Mouse (Mus musculus): ENCODE measurements at regions not wholly inside any gene's neighbourhood (a gene's known extent, or its start where the extent isn't known, plus 50 kb on each side); places are given as distances from the start of the nearest gene placed in this dataset.

DNA sequence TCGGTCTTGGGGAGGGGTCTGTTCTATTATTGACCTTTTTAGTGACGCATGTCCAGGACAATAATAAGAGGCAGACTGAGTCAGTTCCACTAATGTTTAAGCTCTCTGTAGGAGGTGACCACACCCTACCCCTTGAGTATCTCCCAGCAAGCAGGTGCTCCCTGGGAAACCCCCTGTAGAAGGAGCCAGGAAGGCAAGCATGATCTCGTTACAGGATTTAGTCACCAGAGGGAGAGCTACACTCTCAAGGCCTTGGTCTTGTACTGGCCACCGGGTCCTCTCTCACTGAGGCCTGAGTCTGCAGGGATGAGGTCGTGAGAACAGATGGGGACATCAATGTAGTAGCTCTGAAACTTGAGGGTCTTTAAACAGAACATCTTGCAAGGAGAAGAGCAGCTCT, 55.3 kb upstream of the Ccnd2 start:
- no peak for TF ChIP-seq EP300 (IDR thresholded peaks at IDR 0.05; ENCODE audit: low read depth)
- no peak for TF ChIP-seq CTCF (IDR thresholded peaks at IDR 0.05; ENCODE audit: low read depth)
- no peak overlapping the region for H3K4me3 ChIP-seq (ENCODE audit: low read depth, low read length)
- no peaks in the 10 kb centered on the region for H3K9me3 ChIP-seq (ENCODE audit: low read length)
- ATAC-seq, result no peak
- no peak overlapping the region for H3K9ac ChIP-seq (replicated peaks)
- H3K27me3 ChIP-seq (ENCODE audit: insufficient read depth, low read length), result no peaks in the 10 kb centered on the region
- no peaks in the 10 kb centered on the region for H3K4me1 ChIP-seq (ENCODE audit: insufficient read depth)
- H3K4me2 ChIP-seq (ENCODE audit: low read depth, low read length), result no peak overlapping the region
- no peak overlapping the region for H3K27ac ChIP-seq (ENCODE audit: low read depth)
- H3K36me3 ChIP-seq (replicated peaks; ENCODE audit: insufficient read depth, low read length), result no peaks in the 10 kb centered on the region
- no peak for DNase-seq
- 65% methylated on average over 5 of the region's 5 CpGs for WGBS (ENCODE audit: insufficient replicate concordance)

DNA sequence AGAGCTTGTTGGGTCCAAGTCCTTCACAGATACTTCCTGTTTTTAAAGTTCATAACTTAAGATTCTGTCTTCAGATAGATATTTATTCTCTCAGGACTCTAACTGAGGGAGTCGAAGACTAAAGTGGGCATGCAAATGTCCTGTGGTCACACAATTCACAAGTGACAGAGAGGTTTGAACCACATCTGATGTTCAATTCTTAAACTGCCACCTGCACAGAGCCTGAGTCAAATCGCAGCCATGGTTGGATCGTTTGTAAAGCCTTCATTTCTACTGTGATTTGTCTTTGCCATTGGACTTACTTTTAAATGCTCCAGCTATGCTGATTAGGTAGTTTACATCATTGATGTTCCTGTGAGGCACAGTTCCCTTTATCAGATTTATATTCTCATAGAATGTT, 61.4 kb upstream of the Ccnd2 start:
- TF ChIP-seq EP300 (IDR thresholded peaks at IDR 0.05; ENCODE audit: low read depth) (no peak), CTCF (IDR thresholded peaks at IDR 0.05; ENCODE audit: low read depth) (no peak)
- Histone ChIP-seq H3K4me3 (ENCODE audit: low read depth, low read length) (no peak overlapping the region), H3K4me1 (ENCODE audit: insufficient read depth) (no peaks in the 10 kb centered on the region), H3K27ac (ENCODE audit: low read depth) (no peak overlapping the region), H3K36me3 (replicated peaks; ENCODE audit: insufficient read depth, low read length) (no peaks in the 10 kb centered on the region), H3K4me2 (ENCODE audit: low read depth, low read length) (no peak overlapping the region), H3K9ac (replicated peaks) (no peak overlapping the region), H3K27me3 (ENCODE audit: insufficient read depth, low read length) (no peaks in the 10 kb centered on the region), H3K9me3 (ENCODE audit: low read length) (no peaks in the 10 kb centered on the region)
- ATAC-seq, result no peak
- DNase-seq, result no peak
- WGBS (ENCODE audit: insufficient replicate concordance), result 72% methylated on average over 3 of the region's 3 CpGs

DNA sequence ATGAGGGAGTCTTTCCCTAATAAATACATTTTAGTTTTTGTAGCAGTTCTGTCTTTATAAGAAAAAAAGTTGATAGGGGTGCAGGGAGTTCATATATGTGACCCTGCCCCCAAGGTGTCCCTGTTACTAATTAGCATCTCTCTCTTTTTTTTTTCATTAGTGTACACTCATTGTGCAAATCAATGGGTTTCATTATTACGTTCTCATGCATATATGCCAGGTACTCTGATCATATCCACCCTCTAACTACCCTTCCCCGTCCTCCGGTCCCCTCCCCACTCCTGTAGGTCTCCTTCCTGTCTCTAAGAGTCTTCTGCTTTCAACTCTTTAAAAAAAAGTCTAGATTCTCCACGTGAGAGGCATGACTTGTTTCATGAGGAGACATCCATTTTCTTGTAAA, 63.9 kb upstream of the Ccnd2 start:
- no peak overlapping the region for H3K4me2 ChIP-seq (ENCODE audit: low read depth, low read length)
- 52% methylated on average over 4 of the region's 4 CpGs for WGBS (ENCODE audit: insufficient replicate concordance)
- no peak for DNase-seq
- H3K9ac ChIP-seq (replicated peaks), result no peak overlapping the region
- H3K4me1 ChIP-seq (ENCODE audit: insufficient read depth), result no peaks in the 10 kb centered on the region
- TF ChIP-seq CTCF (IDR thresholded peaks at IDR 0.05; ENCODE audit: low read depth), result no peak
- no peak for TF ChIP-seq EP300 (IDR thresholded peaks at IDR 0.05; ENCODE audit: low read depth)
- H3K27ac ChIP-seq (ENCODE audit: low read depth), result no peak overlapping the region
- no peaks in the 10 kb centered on the region for H3K9me3 ChIP-seq (ENCODE audit: low read length)
- H3K27me3 ChIP-seq (ENCODE audit: insufficient read depth, low read length), result no peaks in the 10 kb centered on the region
- ATAC-seq, result no peak
- no peaks in the 10 kb centered on the region for H3K36me3 ChIP-seq (replicated peaks; ENCODE audit: insufficient read depth, low read length)
- no peak overlapping the region for H3K4me3 ChIP-seq (ENCODE audit: low read depth, low read length)

DNA sequence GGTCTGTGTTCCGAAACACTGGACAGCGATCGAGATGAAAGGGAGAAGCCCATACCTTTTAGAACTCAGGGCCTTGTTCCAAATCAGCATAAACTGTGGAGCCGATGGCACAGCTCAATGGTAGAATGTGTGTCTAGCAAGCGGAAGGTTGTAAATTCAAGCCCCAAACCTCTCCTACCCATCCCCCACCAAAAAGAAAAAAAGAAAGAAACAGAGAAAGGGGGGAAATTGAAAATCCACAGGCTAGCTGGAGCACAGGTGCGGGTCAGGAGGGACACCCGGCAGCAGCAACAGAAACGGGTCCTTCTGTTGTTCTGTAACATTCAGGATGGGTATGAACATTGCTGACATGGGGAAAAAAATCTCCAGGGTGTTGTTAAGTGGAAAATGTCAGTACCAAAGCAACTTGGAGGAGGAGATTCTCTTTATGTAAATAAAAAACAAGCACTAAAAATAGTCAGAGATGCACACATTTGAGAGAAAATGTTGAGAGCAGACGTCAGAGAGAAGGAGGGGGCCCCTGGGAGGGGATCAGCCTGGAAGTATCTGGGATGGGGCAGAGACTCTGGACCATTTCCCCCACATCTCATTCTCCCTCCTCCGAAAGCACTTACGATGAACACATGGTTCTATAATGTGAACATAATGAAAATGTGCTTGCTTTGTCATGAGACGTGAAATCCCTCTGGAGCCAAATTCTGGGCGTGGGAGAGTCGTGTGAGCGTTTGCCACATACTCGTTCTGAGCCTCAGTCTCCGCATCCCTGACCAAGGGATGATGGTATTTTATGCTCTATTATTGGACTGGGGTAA, 66.8 kb upstream of the Ccnd2 start:
- TF ChIP-seq CTCF (IDR thresholded peaks at IDR 0.05; ENCODE audit: low read depth) (no peak), EP300 (IDR thresholded peaks at IDR 0.05; ENCODE audit: low read depth) (no peak)
- no peaks in the 10 kb centered on the region for H3K4me1 ChIP-seq (ENCODE audit: insufficient read depth)
- no peaks in the 10 kb centered on the region for H3K9me3 ChIP-seq (ENCODE audit: low read length)
- no peaks in the 10 kb centered on the region for H3K36me3 ChIP-seq (replicated peaks; ENCODE audit: insufficient read depth, low read length)
- H3K4me2 ChIP-seq (ENCODE audit: low read depth, low read length), result no peak overlapping the region
- H3K9ac ChIP-seq (replicated peaks), result no peak overlapping the region
- DNase-seq (no peak), ATAC-seq (no peak)
- no peak overlapping the region for H3K4me3 ChIP-seq (ENCODE audit: low read depth, low read length)
- H3K27me3 ChIP-seq (ENCODE audit: insufficient read depth, low read length), result no peaks in the 10 kb centered on the region
- no peak overlapping the region for H3K27ac ChIP-seq (ENCODE audit: low read depth)
- WGBS (ENCODE audit: insufficient replicate concordance), result 81% methylated on average over 17 of the region's 17 CpGs

DNA sequence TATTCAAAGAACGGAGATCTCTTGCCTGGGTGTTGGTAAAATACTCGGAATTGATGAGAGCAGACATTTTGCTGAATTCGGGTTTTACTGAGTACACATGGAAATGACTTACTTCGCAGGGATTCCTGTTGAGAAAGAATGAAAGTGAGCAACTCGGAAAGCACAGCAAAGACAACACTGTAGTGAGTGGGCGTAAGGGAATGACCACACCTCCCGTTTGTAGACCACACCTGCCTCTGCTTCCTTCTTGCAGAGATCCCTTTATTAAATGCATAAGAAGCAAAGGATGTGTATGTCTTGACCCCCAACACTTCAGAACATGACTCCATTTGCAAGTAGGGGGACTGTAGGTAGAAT, 67.4 kb upstream of the Ccnd2 start:
- DNase-seq, result no peak
- H3K36me3 ChIP-seq (replicated peaks; ENCODE audit: insufficient read depth, low read length), result no peaks in the 10 kb centered on the region
- no peak for ATAC-seq
- no peak for TF ChIP-seq EP300 (IDR thresholded peaks at IDR 0.05; ENCODE audit: low read depth)
- TF ChIP-seq CTCF (IDR thresholded peaks at IDR 0.05; ENCODE audit: low read depth), result no peak
- no peaks in the 10 kb centered on the region for H3K27me3 ChIP-seq (ENCODE audit: insufficient read depth, low read length)
- no peak overlapping the region for H3K9ac ChIP-seq (replicated peaks)
- H3K4me3 ChIP-seq (ENCODE audit: low read depth, low read length), result no peak overlapping the region
- no peak overlapping the region for H3K4me2 ChIP-seq (ENCODE audit: low read depth, low read length)
- 76% methylated on average over 7 of the region's 7 CpGs for WGBS (ENCODE audit: insufficient replicate concordance)
- H3K4me1 ChIP-seq (ENCODE audit: insufficient read depth), result no peaks in the 10 kb centered on the region
- no peaks in the 10 kb centered on the region for H3K9me3 ChIP-seq (ENCODE audit: low read length)
- H3K27ac ChIP-seq (ENCODE audit: low read depth), result no peak overlapping the region

DNA sequence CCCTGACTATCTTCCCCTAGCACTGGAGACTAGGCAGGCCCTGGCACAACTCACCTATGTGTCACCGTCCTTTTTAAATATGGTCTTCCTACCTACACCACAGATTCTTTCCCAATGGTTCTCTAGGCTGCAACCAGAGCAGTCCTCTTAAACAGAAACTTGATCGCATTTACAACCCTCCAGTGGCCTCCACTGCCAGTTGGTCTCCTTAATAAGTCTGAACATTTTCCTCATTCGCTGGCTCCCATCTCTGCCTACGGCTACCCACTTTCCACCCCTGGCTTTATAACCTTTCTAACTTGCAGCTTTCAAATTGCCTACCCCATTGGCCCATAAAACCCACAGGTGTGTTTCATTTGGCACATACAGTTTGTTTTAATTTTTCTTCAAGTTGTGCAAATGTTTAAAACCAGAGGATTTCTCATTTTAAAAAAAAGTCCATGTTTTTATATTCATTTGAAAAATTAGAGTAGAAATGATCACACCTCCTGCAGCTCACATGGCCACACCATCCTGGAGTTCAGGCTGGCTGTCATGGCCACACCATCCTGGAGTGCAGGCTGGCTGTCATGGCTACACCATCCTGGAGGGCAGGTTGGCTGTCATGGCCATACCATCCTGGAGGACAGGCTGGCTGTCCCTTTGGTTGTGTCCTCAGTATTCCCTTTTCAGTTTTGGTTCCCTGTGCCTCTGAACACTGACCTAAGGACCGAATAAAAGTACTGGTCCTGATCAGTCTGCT, 74.4 kb upstream of the Ccnd2 start:
- ATAC-seq, result no peak
- H3K9me3 ChIP-seq (ENCODE audit: low read length), result no peaks in the 10 kb centered on the region
- H3K27ac ChIP-seq (ENCODE audit: low read depth), result no peak overlapping the region
- H3K27me3 ChIP-seq (ENCODE audit: insufficient read depth, low read length), result no peaks in the 10 kb centered on the region
- no peaks in the 10 kb centered on the region for H3K4me1 ChIP-seq (ENCODE audit: insufficient read depth)
- no peaks in the 10 kb centered on the region for H3K36me3 ChIP-seq (replicated peaks; ENCODE audit: insufficient read depth, low read length)
- H3K4me3 ChIP-seq (ENCODE audit: low read depth, low read length), result no peak overlapping the region
- 81% methylated on average over 5 of the region's 5 CpGs for WGBS (ENCODE audit: insufficient replicate concordance)
- no peak for DNase-seq
- H3K9ac ChIP-seq (replicated peaks), result no peak overlapping the region
- no peak overlapping the region for H3K4me2 ChIP-seq (ENCODE audit: low read depth, low read length)
- no peak for TF ChIP-seq CTCF (IDR thresholded peaks at IDR 0.05; ENCODE audit: low read depth)

All from liver, postnatal 0 days (tissue).